Comparison of ENCODE assay signal across 8 mouse cellular contexts in genomic region chr19:45017909-45018308, GRCm38 (mm10). TPM values are rescaled to one million over a fixed set of nuclear protein-coding genes. Genes with fewer than 3 reads are reported as not detected.
A peak's percentile ranks its signal among the peaks of the same experiment; 100 is the strongest.
DNase-seq lines count a peak whose midpoint lies in the region; ATAC-seq and TF ChIP-seq lines count a peak whose summit lies in the region.

No protein-coding gene starts in this region.

- H3K4me2 ChIP-seq in embryonic facial prominence, embryonic 14.5 days (ENCODE audit: low read depth, low read length) = peak overlapping the region; percentile 70
- H3K4me2 ChIP-seq in heart, embryonic 13.5 days = peak overlapping the region; percentile 98
- peak overlapping the region; percentile 90 for H3K4me2 ChIP-seq in liver, embryonic 14.5 days (ENCODE audit: low read depth)
- peak overlapping the region; percentile 91 for H3K4me2 ChIP-seq in neural tube, embryonic 13.5 days

- peak overlapping the region; percentile 87 for H3K9ac ChIP-seq in embryonic facial prominence, embryonic 14.5 days (ENCODE audit: low read depth, low read length)
- H3K9ac ChIP-seq in heart, embryonic 13.5 days = peak overlapping the region; percentile 98
- peak overlapping the region; percentile 52 for H3K9ac ChIP-seq in liver, embryonic 14.5 days (replicated peaks)
- peak overlapping the region; percentile 87 for H3K9ac ChIP-seq in neural tube, embryonic 13.5 days

- H3K27ac ChIP-seq in embryonic facial prominence, embryonic 14.5 days (replicated peaks; ENCODE audit: low read depth, low read length) = peak overlapping the region; percentile 99
- H3K27ac ChIP-seq in heart, embryonic 13.5 days (replicated peaks) = peak overlapping the region; percentile 100
- H3K27ac ChIP-seq in liver, embryonic 14.5 days = no peak overlapping the region
- peak overlapping the region; percentile 98 for H3K27ac ChIP-seq in neural tube, embryonic 13.5 days (replicated peaks)

- DNase-seq in 3134 (ENCODE audit: extremely low read depth, insufficient read length, low spot score) = peak; percentile 81
- peak; percentile 95 for DNase-seq in adrenal gland, postnatal 10 days
- DNase-seq in embryonic facial prominence, embryonic 14.5 days (ENCODE audit: low spot score) = peak; percentile 91
- DNase-seq in kidney, postnatal 10 days = peak; percentile 96
- DNase-seq in liver, embryonic 14.5 days (ENCODE audit: low read depth in 3 of 3, low spot score in 3 of 3) = no peak
- peak; percentile 20 for DNase-seq in thymus, postnatal 25 days

- peaks cover 37% of the 10 kb centered on the region for H3K4me1 ChIP-seq in embryonic facial prominence, embryonic 14.5 days (ENCODE audit: control insufficient read depth, insufficient read depth, low read length)
- H3K4me1 ChIP-seq in heart, embryonic 13.5 days = peaks cover 70% of the 10 kb centered on the region
- H3K4me1 ChIP-seq in liver, embryonic 14.5 days (replicated peaks; ENCODE audit: control insufficient read depth in 2 of 2, insufficient read depth in 2 of 2, low read length in 1 of 2) = peaks cover 3 to 20% of the 10 kb centered on the region in 2 experiments; a peak in 3 of 4 replicates
- H3K4me1 ChIP-seq in neural tube, embryonic 13.5 days (replicated peaks) = peaks cover 76% of the 10 kb centered on the region

- TF ChIP-seq CTCF in liver, embryonic 14.5 days (IDR thresholded peaks at IDR 0.05; ENCODE audit: low read depth) = no peak

- no peaks in the 10 kb centered on the region for H3K9me3 ChIP-seq in embryonic facial prominence, embryonic 14.5 days (ENCODE audit: control insufficient read depth, low read length)
- H3K9me3 ChIP-seq in heart, embryonic 13.5 days = no peaks in the 10 kb centered on the region
- no peaks in the 10 kb centered on the region for H3K9me3 ChIP-seq in liver, embryonic 14.5 days (ENCODE audit: control insufficient read depth, low read length)
- no peaks in the 10 kb centered on the region for H3K9me3 ChIP-seq in neural tube, embryonic 13.5 days

- TF ChIP-seq EP300 in liver, embryonic 14.5 days (IDR thresholded peaks at IDR 0.05; ENCODE audit: low read depth) = no peak

- 0% methylated on average over 4 of the region's 48 CpGs for WGBS in embryonic facial prominence, embryonic 14.5 days
- WGBS in heart, embryonic 13.5 days = under 1% methylated on average over 37 of the region's 48 CpGs
- under 1% methylated on average over 48 of the region's 48 CpGs for WGBS in liver, embryonic 14.5 days (ENCODE audit: insufficient replicate concordance)
- WGBS in neural tube, embryonic 13.5 days = under 1% methylated on average over 48 of the region's 48 CpGs

- H3K36me3 ChIP-seq in embryonic facial prominence, embryonic 14.5 days (ENCODE audit: control insufficient read depth, insufficient read depth, low read length) = peaks cover 17% of the 10 kb centered on the region
- peaks cover 29% of the 10 kb centered on the region for H3K36me3 ChIP-seq in heart, embryonic 13.5 days
- no peaks in the 10 kb centered on the region for H3K36me3 ChIP-seq in liver, embryonic 14.5 days (replicated peaks; ENCODE audit: control insufficient read depth, insufficient read depth, low read depth)
- H3K36me3 ChIP-seq in neural tube, embryonic 13.5 days = peaks cover 10% of the 10 kb centered on the region; the same call in 1 of the 2 replicates

- peak; percentile 62 for ATAC-seq in embryonic facial prominence, embryonic 14.5 days (ENCODE audit: low read depth)
- ATAC-seq in heart, embryonic 13.5 days (ENCODE audit: extremely low read depth, insufficient number of reproducible peaks, low FRiP score, low TSS enrichment) = peak; percentile 71
- peak; percentile 45; the same call in 1 of the 2 replicates for ATAC-seq in liver, embryonic 14.5 days (ENCODE audit: insufficient read depth)
- ATAC-seq in neural tube, embryonic 13.5 days (ENCODE audit: low read depth) = peak; percentile 71

- peak overlapping the region; percentile 63 for H3K4me3 ChIP-seq in embryonic facial prominence, embryonic 14.5 days (ENCODE audit: low read depth, low read length)
- peak overlapping the region; percentile 85 for H3K4me3 ChIP-seq in heart, embryonic 13.5 days
- peak overlapping the region; percentile 51 to 63 for H3K4me3 ChIP-seq in liver, embryonic 14.5 days (ENCODE audit: insufficient read depth in 1 of 2, low read depth in 2 of 2, low read length in 2 of 2)
- peak overlapping the region; percentile 65 for H3K4me3 ChIP-seq in neural tube, embryonic 13.5 days

- H3K27me3 ChIP-seq in embryonic facial prominence, embryonic 14.5 days (replicated peaks; ENCODE audit: control insufficient read depth, insufficient read depth, low read length) = no peaks in the 10 kb centered on the region
- H3K27me3 ChIP-seq in heart, embryonic 13.5 days (replicated peaks) = no peaks in the 10 kb centered on the region
- peaks cover 2% of the 10 kb centered on the region; the same call in 1 of the 2 replicates for H3K27me3 ChIP-seq in liver, embryonic 14.5 days (ENCODE audit: control insufficient read depth, insufficient read depth, low read length)
- H3K27me3 ChIP-seq in neural tube, embryonic 13.5 days = no peaks in the 10 kb centered on the region

RNA-seq across cellular contexts. Expression of gene Lzts2, which starts 3.7 kb away (rescaled TPM):
- total RNA-seq in adrenal gland, postnatal 10 days (2021) = 10 to 100 TPM; 63.1 to 77.8 TPM
- 51.2 and 56.1 TPM in 2 replicates for polyA plus RNA-seq in embryonic facial prominence, embryonic 14.5 days (2014; fragmentation: Nextera tagmentation; extraction: Ambion mirVana)
- polyA plus RNA-seq in heart, embryonic 13.5 days (2015; fragmentation: Nextera tagmentation; extraction: Ambion mirVana) = 39.3 and 39.9 TPM in 2 replicates
- polyA plus RNA-seq in liver, embryonic 14.5 days (2012; rRNA removed) = 4.8 and 6.2 TPM in 2 replicates
- 3.7 and 6.0 TPM in 2 replicates for polyA plus RNA-seq in liver, embryonic 14.5 days (2014; fragmentation: Nextera tagmentation; extraction: Ambion mirVana)
- 29.1 and 30.8 TPM in 2 replicates for polyA plus RNA-seq in neural tube, embryonic 13.5 days (2015; fragmentation: Nextera tagmentation; extraction: Ambion mirVana)

RNA-seq across cellular contexts. Expression of gene Mrpl43, which starts 11.7 kb away (rescaled TPM):
- 10 to 100 TPM; 50.0 to 58.3 TPM for total RNA-seq in adrenal gland, postnatal 10 days (2021)
- polyA plus RNA-seq in embryonic facial prominence, embryonic 14.5 days (2014; fragmentation: Nextera tagmentation; extraction: Ambion mirVana) = 47.4 and 49.2 TPM in 2 replicates
- 55.9 and 62.2 TPM in 2 replicates for polyA plus RNA-seq in heart, embryonic 13.5 days (2015; fragmentation: Nextera tagmentation; extraction: Ambion mirVana)
- 28.9 and 30.5 TPM in 2 replicates for polyA plus RNA-seq in liver, embryonic 14.5 days (2012; rRNA removed)
- 19.6 and 20.5 TPM in 2 replicates for polyA plus RNA-seq in liver, embryonic 14.5 days (2014; fragmentation: Nextera tagmentation; extraction: Ambion mirVana)
- 84.9 and 94.8 TPM in 2 replicates for polyA plus RNA-seq in neural tube, embryonic 13.5 days (2015; fragmentation: Nextera tagmentation; extraction: Ambion mirVana)

RNA-seq across cellular contexts. Expression of gene Twnk, which starts 12.4 kb away (rescaled TPM):
- total RNA-seq in adrenal gland, postnatal 10 days (2021) = 10 to 100 TPM; 26.2 to 29.5 TPM
- polyA plus RNA-seq in embryonic facial prominence, embryonic 14.5 days (2014; fragmentation: Nextera tagmentation; extraction: Ambion mirVana) = 10.5 and 11.2 TPM in 2 replicates
- 16.3 and 16.7 TPM in 2 replicates for polyA plus RNA-seq in heart, embryonic 13.5 days (2015; fragmentation: Nextera tagmentation; extraction: Ambion mirVana)
- polyA plus RNA-seq in liver, embryonic 14.5 days (2012; rRNA removed) = 6.0 and 8.0 TPM in 2 replicates
- 4.3 TPM in 2 replicates for polyA plus RNA-seq in liver, embryonic 14.5 days (2014; fragmentation: Nextera tagmentation; extraction: Ambion mirVana)
- polyA plus RNA-seq in neural tube, embryonic 13.5 days (2015; fragmentation: Nextera tagmentation; extraction: Ambion mirVana) = 15.6 and 17.0 TPM in 2 replicates

RNA-seq across cellular contexts. Expression of gene Pdzd7, which starts 27.6 kb away (rescaled TPM):
- under 1 TPM; 0.21 to 0.48 TPM for total RNA-seq in adrenal gland, postnatal 10 days (2021)
- polyA plus RNA-seq in embryonic facial prominence, embryonic 14.5 days (2014; fragmentation: Nextera tagmentation; extraction: Ambion mirVana) = 0.32 and 0.67 TPM in 2 replicates
- 0.15 TPM in 1 of 2 replicates, not detected in the other for polyA plus RNA-seq in heart, embryonic 13.5 days (2015; fragmentation: Nextera tagmentation; extraction: Ambion mirVana)
- 0.02 and 0.03 TPM in 2 replicates for polyA plus RNA-seq in liver, embryonic 14.5 days (2012; rRNA removed)
- not detected in 2 replicates for polyA plus RNA-seq in liver, embryonic 14.5 days (2014; fragmentation: Nextera tagmentation; extraction: Ambion mirVana)
- polyA plus RNA-seq in neural tube, embryonic 13.5 days (2015; fragmentation: Nextera tagmentation; extraction: Ambion mirVana) = 1.0 and 1.4 TPM in 2 replicates

RNA-seq across cellular contexts. Expression of gene Sema4g, which starts 29.0 kb away (rescaled TPM):
- 10 to 100 TPM; 18.3 to 26.3 TPM for total RNA-seq in adrenal gland, postnatal 10 days (2021)
- polyA plus RNA-seq in embryonic facial prominence, embryonic 14.5 days (2014; fragmentation: Nextera tagmentation; extraction: Ambion mirVana) = 2.9 and 4.3 TPM in 2 replicates
- 0.60 and 0.96 TPM in 2 replicates for polyA plus RNA-seq in heart, embryonic 13.5 days (2015; fragmentation: Nextera tagmentation; extraction: Ambion mirVana)
- polyA plus RNA-seq in liver, embryonic 14.5 days (2012; rRNA removed) = 24.9 and 32.5 TPM in 2 replicates
- 2.6 and 3.3 TPM in 2 replicates for polyA plus RNA-seq in liver, embryonic 14.5 days (2014; fragmentation: Nextera tagmentation; extraction: Ambion mirVana)
- polyA plus RNA-seq in neural tube, embryonic 13.5 days (2015; fragmentation: Nextera tagmentation; extraction: Ambion mirVana) = 16.7 and 17.4 TPM in 2 replicates

Comparison
In these comparisons a context has a peak if more than half of its experiments do, and no peak if none do; other contexts are left out.
1. DNase-seq: peak in 3134 (single experiment), adrenal gland, postnatal 10 days (single experiment), embryonic facial prominence, embryonic 14.5 days (single experiment), kidney, postnatal 10 days (single experiment) and thymus, postnatal 25 days (single experiment); none in liver, embryonic 14.5 days (0 of 3).
2. Peak in every context shown above with its lines, with median percentiles within 50 percentile points of each other: ATAC-seq, H3K4me2 ChIP-seq, H3K4me3 ChIP-seq and H3K9ac ChIP-seq.